Mouse (Mus musculus): ENCODE results near the gene Olfr157.
"Not testable (repeated sequence)": the region's sequence is repeated elsewhere in the genome, so short reads cannot be mapped to it uniquely, and the experiment has no call there.

Olfr157 gene

DNA sequence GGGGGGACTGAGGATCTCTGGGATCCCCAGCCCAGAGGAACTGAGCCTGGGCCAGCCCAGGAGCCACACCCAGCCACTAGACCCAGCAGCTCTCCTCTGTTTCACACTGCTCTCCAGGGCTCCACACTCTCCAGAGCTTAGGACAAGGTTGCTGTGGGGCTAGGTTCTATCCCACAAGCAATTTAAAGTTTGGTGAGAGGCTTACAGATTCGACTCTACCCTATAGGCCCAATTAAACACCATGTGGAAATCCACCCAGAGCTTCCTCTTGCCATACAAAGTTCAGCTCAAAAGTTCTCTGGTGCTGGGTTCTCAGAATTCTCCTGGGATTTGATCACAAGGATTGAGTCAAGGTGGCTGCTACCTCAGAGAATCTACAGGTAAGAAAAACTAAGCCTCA lies at the start of gene Olfr157:
Gene Olfr157, minus strand, starts transcription at position 101 of the 400 bp plus-strand sequence.
- DNase-seq, result no peak

DNA sequence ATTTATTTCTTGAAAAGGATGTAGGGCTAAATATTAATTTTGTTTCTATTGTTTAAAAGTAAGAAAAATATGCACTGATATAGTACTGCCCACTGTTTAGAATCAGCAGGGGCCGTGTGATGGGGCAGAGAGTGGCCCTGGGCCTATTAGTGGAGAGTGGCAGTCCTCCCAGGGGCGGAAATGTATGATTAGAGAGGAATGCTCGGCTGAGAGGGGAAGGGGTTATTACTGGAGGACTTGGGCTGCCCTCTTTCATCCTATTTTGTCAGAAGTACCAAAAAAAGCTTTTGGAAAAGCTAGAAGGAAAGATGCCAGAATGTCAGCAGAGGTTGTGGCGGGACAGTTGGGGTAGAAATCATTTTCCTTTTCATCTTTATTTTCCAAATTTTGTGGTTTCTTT lies 44.2 kb upstream of the Olfr157 start:
- no peak for DNase-seq

DNA sequence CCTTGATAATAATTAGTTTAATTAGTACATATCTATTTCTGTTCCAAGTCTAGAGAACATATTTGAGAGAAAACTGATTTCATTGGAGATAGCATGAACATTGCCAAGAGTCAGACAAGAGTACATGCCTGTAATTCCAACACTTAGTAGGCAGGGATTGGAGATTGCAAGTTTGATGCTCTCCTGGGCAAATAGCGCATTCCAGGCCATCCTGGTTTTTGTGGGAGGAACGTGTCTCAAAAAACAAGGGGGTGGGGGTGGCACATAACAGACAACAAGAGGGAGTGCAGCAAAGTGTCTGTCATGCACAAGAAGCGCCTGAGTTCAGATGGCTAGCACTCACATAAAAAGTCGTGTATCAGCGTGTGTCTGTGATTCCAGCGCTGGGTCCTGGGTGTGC lies 39.6 kb upstream of the Olfr157 start:
- DNase-seq, result no peak

DNA sequence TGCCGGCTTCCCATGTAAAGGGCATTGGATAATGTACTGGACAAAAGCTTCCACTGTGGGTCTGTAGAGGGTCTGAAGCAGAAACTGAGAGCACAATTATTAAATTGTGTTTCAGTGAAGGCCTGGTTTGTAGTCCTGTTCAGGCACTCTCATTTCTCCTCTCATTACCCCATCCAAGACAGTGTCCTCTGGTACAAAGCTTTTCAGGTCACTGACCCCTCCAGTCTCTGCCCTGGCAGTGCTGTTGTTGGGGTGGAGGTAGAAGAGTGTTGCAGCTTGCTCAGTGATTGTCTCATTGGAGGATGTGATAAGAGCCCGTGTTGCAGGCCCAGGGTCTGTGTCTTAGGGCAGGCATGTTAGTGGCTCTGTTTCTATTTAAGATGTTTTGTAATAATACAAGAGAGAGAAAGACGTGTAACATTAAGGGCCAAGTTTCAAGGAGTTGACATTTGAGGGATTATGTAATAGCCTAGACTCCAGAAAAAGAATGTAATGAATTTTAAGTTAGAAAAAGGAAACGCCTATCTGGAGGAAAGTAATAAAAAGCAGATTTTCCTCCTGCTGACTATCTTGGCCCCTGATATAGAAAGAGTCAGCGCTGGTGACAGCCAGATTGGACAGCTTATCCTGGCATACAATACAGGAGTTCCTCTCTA lies 38.2 kb upstream of the Olfr157 start:
- DNase-seq, result no peak

DNA sequence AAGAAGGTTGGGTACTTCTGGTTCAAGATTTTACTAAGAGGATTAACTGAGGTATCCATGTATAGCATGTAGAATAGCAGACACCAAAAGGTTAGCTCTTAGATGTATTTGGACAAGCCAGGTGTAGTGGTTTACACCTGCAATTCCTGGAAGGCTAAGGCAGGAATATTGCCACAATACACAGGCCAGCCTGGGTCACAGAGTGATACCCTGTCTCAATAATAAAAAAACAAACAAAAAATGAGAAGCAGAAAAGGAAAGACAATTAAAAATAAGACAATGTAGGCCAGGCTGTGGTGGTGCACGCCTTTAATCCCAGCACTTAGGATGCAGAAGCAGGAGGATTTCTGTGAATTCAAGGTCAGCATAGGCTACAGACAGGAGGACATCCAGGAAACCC lies 37.2 kb upstream of the Olfr157 start:
- no peak for DNase-seq

DNA sequence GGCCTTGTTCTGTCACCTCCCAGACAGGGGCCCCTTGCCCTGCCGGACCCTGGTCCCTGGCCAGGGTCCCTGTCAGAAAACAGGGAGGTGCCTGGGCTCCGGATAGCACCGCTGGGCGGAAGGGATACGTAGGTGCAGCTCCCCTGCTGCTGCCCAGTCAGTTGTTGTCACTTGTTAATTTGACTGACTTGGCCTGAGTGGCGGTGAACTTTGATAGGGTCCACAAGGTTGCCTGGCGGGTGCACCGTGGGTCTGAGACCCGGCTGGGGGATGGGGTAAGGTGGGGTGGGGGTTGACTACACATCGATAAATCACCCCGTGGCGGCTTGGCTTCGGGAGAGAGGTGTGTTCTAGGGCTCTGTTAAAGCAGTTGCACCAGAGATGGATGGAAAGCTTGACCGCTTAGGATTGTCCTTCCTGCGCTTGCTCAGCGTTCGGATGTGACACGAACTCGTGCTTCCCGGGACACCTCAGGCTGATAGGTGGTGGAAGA lies 36.0 kb upstream of the Olfr157 start:
- DNase-seq, result peak; percentile 47 to 49

DNA sequence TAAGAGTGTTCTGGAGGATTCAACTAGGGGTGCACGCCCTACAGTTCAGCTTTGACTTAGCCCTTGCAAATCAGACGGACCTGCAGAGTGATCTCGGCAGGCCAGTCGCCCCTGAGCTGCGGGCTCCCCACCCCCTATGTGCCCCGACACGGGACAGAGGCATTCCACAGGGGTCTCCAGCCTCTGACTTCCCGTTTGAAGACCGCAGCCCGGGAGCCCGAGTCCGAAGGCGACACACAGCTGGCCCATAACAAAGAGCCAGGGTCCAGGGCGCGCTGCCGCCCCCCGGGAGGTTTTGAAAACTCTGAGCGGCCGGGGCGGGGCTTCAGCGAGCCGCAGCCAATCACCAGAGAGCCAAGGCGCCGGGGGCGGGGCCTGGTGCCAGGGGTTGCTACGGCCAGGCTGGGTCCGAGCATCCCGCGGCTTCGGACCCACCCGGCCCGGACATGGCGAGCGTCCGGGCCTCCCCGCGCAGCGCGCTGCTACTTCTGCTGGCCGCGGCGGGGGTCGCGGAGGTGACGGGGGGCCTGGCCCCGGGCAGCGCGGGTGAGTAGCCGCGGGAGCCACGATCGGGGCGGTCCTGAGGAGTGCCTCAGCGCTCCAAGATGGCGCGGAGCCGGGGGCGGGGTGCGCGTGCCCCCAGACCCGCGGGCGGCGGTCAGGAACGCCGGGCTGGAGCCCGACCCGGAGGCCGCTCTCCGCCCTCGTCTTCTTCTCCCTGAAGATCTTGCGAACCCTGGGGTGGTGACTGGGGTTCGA lies 35.3 kb upstream of the Olfr157 start, which contains the start of gene Reck:
Gene Reck, plus strand, starts transcription at position 371 of the 759 bp plus-strand sequence.
- peak; percentile 89 to 92 for DNase-seq

DNA sequence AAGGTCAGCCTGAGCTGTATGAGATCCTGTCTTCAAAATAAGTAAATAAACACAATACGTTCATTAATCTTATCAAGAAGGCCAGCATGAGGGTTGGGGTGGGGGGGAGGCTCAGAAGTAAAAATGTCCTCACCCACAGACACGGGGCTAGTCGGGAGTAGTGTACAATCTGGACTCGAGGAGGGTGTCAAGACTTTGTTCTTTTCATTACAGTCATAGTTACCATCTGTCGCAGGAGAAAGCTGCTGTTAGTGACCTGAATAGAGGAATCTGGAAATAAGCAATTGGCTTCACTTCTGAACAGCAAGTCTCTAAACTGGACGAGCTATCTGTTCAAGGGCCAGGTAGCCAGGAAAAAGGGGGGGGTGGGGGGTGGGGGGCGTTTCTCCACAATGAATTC lies 34.5 kb upstream of the Olfr157 start:
- DNase-seq, result no peak

DNA sequence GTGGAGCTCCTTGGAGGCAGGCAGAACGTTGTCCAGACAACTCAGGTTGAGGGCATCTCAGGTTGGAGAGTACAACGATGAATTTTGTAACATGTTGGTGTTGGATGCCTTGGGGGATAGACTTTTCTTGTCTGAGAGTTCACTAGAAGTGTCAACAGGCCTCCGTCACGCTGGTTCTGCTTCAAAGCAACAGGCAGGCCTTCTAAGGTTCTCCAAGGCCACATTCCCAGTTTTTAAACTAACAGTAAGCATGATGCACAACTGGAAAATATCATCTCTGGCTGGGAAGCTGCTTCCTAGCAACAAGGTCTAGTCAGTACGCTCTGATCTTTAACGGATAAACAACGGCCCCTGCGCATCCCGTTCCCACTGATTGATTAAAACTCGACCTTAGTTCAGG lies 29.8 kb upstream of the Olfr157 start:
- DNase-seq, result no peak

DNA sequence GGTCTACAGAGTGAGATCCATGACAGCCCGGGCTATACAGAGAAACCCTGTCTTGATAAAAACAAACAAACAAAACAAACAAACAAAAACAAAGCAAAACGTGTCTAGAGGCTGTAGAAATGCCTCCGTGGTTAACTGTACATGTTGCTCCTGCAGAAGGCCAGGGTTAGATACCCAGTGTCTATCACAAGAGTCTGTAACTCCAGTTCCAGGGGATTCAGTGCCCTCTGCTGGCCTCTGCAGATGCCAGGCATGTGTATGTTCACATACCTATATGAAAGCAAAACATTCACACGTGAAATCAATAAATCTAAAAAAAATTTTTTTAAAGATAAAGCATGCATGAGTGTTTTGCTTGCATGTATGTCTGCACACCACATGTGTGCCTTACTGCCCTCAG lies 23.3 kb upstream of the Olfr157 start:
- no peak for DNase-seq

DNA sequence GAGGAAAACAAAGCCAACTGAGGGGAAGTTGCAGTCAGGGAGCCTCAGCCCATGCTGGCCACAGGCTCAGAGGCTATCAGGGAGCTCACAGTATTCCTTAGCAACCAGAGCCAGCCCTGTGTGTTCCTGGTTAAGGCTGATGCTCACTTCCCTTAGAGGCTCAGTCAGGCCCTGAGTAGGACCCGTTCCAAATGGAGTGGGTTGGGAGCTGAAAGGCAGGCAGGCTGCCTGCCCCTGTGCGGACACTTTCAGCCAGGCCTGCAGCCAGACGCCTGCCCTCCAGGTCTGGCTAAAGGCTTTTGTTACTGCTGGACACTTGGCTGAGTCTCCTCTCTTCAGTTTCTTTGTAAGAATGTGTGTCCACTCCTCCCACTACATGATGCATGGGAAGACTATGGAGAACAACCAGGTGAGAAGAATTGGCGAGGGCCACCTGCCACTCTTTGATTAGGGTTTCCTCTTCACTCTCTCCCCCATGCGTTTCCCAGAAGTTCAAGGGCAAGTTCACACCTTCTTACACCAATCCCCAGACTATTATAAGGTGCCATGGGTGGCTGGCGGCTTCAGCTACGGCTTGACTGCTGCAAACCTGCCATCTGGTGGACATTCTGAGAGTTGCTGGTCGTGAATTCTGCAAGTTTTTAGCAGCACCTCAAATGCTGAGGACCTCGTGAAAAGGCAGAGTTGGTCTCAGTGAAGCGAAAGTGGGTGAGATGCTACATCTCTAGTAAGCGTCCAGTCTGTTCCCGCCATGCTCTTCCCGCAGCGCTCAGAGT lies 20.9 kb upstream of the Olfr157 start:
- peak; percentile 73 to 85 for DNase-seq

DNA sequence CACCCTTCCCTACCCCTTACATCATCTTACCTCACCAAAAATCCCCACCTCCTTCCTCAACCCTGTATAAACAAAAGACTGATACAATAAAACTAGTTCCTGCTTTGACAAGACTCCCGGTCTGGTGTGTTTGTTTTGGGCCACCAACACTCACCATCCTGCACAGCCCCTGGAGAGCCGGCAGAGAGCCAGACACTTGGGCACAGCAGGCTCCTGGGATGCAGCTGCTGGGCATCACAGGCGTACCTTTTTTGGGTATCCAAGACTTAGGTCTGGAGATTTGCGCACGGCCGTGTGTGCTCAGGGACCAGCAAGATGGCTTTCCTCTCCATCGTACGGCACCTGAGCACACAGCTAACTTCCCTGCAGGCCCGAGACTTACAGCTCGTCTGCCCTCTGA lies 19.9 kb upstream of the Olfr157 start:
- DNase-seq, result no peak

DNA sequence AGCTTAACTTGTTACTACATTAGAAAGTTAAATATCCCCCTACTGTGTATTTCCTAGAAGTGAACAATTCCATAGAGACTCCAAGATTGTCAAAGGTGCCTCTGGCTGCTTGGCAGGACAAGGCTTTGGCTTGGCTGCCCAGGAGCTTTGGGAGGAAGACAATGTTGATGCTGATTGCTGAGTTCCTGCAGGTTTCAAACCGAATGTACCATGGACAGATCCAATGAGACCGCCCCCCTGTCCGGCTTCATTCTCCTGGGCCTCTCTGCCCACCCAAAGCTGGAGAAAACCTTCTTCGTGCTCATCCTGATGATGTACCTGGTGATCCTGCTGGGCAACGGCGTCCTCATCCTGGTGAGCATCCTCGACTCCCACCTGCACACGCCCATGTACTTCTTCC lies 14.1 kb upstream of the Olfr157 start:
- no peak for DNase-seq

DNA sequence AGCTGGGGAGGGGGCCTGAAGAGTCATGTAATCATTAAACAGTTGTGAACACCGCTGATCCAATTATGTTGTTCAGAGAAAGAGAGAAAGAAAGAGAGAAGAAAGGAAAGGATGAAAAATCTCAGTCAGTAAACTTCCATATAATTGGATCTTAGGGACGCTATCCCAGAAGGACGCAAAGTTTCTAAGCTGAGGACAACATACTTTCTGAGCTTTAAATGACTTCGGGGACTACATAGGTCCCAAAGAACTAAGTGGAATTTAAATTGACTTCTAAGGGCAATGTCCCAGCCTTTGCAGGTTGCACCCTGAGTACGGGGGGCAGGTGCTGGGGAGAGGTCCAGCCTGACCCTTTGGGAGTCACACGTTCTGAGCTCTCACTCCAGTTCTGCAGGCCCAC lies 11.3 kb upstream of the Olfr157 start, which contains the start of gene Olfr155:
Gene Olfr155, plus strand, starts transcription at position 301 of the 400 bp plus-strand sequence.
- DNase-seq, result no peak

DNA sequence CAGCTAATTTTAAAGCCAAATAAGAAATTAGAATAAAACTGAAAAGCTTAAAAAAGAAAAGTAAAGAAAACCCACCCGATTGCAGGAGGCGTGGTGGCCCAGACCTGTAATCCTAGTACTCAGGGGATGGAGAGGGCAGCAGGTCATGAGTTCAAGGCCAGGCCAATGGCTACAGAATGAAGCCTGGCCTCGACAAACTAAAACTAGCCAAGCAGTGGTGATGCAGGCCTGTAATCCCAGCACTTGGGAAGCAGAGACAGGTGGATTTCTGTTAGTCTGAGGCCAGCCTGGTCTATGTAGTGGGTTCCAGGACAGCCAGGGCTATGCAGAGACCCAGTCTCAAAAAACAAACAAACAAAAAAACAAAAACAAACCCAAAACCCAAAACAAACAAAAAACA lies 1.7 kb downstream of the Olfr157 start:
- no peak for DNase-seq

DNA sequence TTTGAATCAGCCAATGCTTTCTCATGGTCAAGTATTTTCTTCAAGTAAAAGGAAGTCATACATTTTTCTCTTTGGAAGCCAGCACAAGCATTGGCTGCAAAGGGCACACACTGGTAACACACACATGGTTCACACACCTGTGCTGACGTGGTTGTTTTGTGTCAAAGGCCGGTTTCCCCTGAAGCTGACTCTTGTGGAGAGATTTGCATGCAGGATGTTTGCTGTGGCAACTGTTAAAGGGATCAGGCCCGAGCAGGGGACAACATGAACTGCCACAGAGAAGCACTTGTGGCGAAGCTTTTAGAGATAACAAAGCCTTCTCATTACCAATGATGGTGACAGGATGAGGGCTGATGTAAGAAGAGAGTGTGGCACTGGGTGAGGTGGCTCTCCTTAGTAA lies 5.3 kb downstream of the Olfr157 start:
- no peak for DNase-seq

DNA sequence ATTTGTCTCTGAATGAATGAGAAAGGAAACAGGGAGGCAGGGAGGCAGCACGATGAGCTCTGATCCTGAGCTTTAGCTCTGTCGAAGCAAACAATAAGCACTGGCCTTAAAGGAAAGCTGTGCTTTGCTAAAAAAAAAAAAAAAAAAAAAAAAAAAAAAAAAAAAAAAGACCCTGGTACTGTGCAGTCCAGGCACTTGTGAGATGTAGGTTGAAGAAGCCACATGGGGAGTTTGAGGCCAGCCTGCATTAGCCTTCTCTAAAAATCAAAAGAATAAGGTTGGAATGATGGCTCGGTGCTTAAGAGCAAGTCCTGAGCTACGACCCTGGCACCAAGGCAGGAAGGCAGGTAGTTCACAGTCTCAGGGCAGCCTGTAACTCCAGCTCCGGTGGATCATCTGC lies 6.2 kb downstream of the Olfr157 start:
- DNase-seq, result no peak

DNA sequence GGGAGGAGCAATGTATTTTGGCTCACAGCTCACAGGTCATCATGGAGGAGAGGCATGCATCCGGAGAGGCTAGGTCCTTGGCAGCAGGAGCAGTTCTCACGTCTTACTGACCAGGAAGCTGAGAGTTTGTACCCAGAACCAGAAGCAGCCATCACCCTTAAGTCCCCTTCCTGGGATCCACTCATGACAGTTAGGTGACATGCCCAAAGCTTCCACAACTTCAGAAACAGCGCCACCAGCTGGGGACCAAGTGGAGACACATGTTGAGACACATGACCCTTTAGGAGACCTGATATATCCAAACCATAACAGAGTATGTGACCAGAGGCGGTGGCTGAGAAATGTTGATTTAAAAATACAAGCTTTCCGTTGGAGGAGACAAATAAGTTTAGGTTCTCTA lies 8.0 kb downstream of the Olfr157 start:
- no peak for DNase-seq

DNA sequence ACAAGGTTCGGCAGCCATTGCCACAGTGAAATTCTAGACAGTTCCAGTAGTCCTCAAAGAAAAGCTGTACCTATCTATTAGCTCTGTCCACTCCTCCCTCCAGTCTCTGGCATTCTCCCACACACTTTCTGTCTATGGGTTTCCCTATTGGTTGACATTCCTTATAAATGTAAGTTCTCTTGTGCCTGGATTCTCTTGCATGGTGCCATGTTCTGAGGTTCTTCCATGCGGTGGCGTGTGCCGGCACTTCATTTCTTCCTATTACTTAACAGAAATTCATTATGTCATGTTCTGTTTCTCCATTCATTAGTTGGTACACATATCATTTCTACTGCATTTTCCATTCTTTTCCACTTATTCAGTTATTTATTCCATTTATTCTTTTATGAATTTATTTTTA lies 11.2 kb downstream of the Olfr157 start:
- DNase-seq, result no peak

DNA sequence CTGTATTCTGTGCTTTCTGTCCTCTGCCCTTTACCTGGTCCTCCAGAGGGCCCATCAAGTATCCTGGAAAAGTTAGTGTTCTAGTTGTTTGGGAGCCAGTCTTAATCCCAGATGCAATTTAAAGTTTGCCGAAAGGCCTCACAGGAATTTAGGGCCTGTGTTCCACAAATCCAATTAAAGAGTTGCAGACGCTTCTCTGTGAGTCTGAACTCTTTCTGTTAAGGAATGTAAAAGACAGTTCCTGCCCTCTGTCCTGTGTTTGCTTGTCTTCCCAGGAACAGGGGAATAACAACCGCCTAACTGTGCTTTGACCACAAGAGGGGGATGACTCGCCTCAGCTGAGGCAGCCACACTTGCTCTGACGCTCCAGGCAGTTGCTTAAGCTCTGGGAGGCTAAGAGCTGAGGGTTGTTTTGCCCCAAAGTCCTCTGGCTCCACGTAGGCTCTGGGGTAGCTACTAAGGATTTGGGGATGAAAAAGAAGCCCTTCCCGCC lies 16.1 kb downstream of the Olfr157 start, which contains the start of gene Olfr156:
Gene Olfr156, minus strand, starts transcription at position 51 of the 493 bp plus-strand sequence.
- DNase-seq, result peak in 1 of 2 experiments; percentile 4

DNA sequence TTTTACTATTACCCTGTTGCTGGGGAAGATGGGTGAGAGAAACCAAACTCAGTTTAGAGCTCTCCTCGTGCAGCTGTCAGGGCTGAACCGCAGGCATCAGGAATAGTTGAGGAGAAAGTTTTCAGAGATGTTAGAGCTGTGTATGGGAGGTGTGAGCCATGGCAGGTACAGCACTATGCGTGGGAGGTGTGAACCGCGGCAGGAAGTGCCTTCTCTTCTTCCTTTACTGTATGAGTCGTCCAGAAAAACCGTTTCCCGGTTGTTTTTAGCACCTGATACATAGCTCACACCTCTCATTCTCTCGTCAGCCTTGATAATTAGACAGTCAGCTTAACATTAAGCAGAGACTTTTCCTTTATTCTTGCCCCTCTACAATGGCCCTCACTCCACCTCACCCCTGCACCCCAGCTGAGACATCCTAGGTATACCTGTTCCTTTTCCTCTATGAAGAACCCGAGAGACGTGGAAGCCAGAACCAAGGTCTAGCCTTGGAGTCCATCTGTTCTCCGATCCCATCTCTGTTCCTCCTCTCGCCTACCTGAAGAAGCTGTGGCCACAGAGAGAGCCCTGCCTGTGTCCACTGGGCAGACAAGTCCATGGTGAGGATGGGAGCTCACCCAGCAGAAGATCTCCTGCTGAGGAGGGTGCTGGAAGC lies 17.0 kb downstream of the Olfr157 start:
- no peak for DNase-seq

DNA sequence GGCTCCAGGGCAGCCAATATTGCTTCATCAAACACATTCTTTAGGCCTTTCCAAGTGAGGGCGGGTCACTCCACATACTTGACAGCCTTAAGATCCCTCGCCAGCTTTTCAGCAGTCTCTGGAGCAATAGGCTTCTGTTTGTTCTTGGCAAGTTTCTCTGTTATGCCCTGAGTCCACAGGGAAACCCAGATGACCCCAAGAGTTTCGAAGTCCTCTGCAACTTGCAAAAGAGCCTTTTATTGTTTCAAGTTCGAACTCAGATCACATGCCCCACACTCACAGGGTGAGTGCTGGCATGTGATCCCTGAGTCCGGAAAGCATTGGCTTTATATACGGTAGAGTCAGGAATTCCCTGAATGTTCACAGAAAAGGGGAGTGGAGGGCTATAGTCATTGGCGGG lies 41.1 kb downstream of the Olfr157 start:
- no peak for DNase-seq

DNA sequence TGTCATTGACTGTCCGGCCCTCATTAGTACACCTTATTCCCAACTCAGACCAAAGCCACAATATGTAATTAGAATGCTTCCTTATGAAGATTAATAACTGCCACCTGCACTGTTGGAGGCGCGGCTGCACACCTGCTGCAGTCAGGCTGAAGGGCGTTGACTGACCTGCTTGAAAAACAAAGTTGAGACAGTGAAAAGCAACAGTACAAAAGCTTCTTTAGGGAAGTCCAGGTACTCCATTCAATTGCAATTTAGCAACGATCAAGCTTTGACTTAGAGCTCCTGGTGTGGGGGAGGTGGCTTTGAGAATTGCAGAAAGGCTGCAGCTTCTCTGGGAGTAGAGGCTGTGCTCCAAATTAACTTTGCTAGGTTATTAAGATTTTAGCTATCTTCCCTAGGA lies 44.2 kb downstream of the Olfr157 start:
- not testable (repeated sequence) for DNase-seq
